Mouse (Mus musculus): ENCODE measurements at regions not wholly inside any gene's neighbourhood (a gene's known extent, or its start where the extent isn't known, plus 50 kb on each side); places are given as distances from the start of the nearest gene placed in this dataset.

DNA sequence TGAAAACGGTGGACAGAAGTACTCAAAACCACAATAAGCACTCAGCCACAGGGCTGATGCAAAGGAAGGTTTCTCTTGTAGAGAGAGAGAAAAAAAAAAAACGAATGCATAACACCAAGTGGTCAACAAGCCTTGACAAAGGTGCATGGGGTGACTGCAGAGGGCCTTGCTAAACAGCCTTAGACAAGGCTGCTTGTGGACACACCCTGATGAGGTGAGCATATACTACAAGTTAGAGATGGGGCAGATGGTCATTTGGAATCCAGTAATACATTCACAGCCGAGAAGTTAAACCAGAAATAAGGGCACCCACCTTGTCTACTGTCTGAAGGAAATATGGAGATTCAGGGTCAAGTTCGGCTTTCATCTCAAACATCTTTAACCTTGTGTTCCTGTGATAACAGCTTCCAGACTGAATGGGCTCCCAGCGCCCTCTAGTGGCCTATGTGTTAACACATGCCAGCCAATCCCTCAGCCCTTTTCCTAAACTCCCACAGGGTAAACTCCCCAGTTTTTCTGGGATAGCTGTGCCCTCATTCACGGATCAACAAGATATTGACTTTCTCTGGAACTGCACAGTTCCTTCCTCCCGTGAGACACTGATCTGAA is 150.7 kb downstream of the Ptger3 start:
- peak; percentile 88 for ATAC-seq (replicated peaks; ENCODE audit: low FRiP score, low TSS enrichment, poor library complexity, severe bottlenecking)

DNA sequence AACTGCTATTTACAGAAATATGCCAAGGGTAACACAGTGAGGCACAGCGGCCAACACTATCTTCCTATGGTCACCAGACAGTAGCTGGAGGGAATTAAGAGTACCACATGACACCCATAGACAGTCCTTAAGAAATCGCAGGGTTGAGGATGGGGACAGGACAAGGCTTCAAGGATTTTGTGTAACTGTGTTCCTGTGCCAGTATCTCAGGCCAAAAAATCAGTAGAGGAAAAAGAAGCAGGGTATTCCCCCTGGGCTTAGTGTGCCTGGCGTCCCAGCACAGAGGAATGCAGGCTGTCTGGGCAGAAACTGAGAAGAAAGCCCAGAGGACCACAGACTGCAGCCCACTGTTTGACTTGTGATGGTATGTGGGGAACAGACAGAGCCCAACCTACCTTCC is 147.3 kb downstream of the Ptger3 start:
- ATAC-seq (replicated peaks; ENCODE audit: low FRiP score, low TSS enrichment, poor library complexity, severe bottlenecking): no peak

DNA sequence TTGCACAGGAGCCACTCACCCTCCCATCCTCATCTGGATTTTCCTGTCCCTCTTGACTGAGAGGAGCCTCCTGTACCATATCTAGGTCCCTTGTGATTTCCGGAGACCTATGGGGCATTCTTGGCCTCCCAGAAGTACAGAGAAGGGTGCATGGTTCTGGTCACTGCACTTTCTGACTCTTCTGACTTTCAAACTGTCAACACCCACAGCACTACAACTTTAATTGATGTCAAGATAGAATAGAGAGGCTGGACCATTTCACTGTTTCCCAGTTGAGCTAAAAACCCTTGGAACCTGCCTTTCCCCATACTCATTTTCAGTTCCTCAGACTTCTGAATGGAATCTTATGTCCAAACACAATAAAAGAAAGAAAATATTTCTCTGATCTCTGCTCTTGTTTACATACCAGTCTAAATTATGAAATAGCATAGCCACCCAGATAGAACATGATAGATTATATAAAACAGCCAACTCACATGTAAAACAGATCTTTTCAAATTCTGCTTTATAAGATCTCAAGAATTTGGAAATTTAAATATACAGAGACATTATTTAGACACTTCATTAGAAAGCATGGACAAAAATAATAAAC is 144.2 kb downstream of the Ptger3 start:
- no peak for ATAC-seq (replicated peaks; ENCODE audit: low FRiP score, low TSS enrichment, poor library complexity, severe bottlenecking)

DNA sequence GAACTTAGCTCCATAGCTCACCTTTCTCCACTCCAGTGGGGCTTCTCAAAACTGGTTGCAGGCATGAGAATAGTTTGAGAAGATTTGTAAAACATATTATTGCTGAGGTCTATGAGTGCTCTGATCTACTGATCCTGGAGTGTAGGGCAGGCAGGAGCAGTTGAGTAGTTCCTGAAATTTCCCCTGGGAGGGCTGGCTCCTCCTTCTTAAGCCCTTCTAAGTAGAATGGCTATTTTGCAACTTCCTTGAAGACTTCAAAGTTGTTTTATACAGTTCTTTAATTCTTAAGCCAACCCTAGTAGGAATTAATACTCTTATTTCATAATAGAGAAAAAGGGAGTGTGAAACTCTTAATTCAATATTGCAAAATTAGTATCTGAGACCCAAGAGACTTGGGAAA is 133.3 kb downstream of the Ptger3 start:
- no peak for ATAC-seq (replicated peaks; ENCODE audit: low FRiP score, low TSS enrichment, poor library complexity, severe bottlenecking)

DNA sequence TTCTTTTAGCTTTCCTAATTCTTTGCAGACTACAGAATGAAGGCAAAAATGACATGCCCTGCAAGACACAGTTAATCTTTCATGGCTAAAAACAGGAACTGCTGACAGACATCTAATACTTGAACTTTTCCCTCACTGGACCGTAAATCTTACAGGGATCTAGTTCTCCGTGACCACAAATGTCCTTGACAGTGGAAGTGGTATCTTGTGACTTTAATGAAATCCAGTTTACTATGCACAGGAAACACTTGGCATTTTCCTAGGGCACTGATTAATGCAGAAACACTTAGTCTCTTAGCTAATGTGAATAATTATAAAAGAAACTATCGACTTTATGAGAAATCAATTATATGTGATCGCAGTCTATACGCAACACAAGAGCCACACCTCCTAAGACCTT is 131.8 kb downstream of the Ptger3 start:
- no peak for ATAC-seq (replicated peaks; ENCODE audit: low FRiP score, low TSS enrichment, poor library complexity, severe bottlenecking)

DNA sequence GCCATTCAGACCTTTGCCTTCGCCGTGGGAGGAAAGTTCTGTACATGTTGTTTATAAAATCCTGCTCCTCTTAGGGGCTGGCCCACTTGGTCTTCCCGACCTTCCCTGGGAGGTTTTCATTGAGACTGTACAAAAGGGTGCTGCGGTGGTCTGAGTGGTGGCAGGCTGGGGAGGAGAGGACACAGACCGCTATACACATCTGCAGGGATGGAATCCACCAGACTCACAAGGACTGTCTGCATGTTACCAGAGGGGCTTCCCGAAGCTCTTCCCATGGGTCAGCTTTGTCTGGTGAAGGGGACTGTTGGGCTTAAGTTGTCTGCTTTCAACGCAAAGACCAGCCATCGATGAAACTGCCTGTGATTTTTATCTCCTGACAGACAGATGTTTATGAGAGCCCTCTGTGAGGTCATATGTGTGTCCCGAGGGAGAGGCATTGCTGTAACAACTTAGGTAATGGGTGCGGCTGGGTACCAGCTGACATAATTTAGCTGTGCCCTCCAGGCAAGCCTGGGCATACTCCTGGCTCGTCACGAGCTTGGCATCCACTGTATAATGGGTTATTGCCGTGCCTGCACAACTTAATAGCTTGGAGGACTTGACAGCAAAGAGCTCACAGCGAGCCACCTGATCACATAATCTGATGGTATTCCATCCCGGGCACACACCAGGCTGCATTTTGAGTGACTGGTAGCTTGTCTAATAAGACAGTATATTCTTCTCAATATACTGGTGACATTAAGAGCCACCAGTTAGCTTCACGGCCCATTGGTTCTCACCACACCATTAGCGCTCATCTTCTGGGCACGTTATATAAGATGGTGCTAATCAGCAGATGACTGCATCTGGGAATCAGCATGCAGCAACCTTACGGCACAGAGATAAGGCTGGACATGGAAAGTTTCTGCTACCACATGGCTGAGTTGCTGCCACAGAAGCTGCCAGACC is 128.7 kb downstream of the Ptger3 start:
- ATAC-seq (replicated peaks; ENCODE audit: low FRiP score, low TSS enrichment, poor library complexity, severe bottlenecking): no peak

Data from megakaryocyte-erythroid progenitor cell, adult 5-6 weeks (primary cell).